ENCODE assay signal across 17 mouse cellular contexts in genomic region chr10:130293741-130294408, GRCm38 (mm10). TPM values are rescaled to one million over a fixed set of nuclear protein-coding genes. Genes with fewer than 3 reads are reported as not detected.
DNase-seq lines count a peak whose midpoint lies in the region; ATAC-seq lines count a peak whose summit lies in the region.
"Had no signal": no experiment of that assay in that cellular context is flagged by ENCODE, and none has a peak within 500 bp of the region (broad histone marks: within the 10 kb centered on the region; RNA-seq: fewer than 3 reads in every experiment).

No protein-coding gene starts in this region.

- H3K4me3 ChIP-seq in neural tube, embryonic 12.5 days = no peak overlapping the region
- no peak overlapping the region for H3K4me3 ChIP-seq in embryonic facial prominence, embryonic 14.5 days (ENCODE audit: low read depth, low read length)
- H3K4me3 ChIP-seq in hindbrain, embryonic 14.5 days (replicated peaks; ENCODE audit: low read length) = no peak overlapping the region
- no peak overlapping the region for H3K4me3 ChIP-seq in neural tube, embryonic 14.5 days (ENCODE audit: low read depth, low read length)

- H3K27me3 ChIP-seq in neural tube, embryonic 12.5 days (replicated peaks) = no peaks in the 10 kb centered on the region
- no peaks in the 10 kb centered on the region for H3K27me3 ChIP-seq in embryonic facial prominence, embryonic 14.5 days (replicated peaks; ENCODE audit: control insufficient read depth, insufficient read depth, low read length)
- H3K27me3 ChIP-seq in hindbrain, embryonic 14.5 days (ENCODE audit: control insufficient read depth, insufficient read depth, low read length) = no peaks in the 10 kb centered on the region
- H3K27me3 ChIP-seq in neural tube, embryonic 14.5 days (ENCODE audit: control insufficient read depth, insufficient read depth, low read length) = no peaks in the 10 kb centered on the region

- WGBS in neural tube, embryonic 12.5 days = 8% methylated on average over 3 of the region's 3 CpGs
- WGBS in embryonic facial prominence, embryonic 14.5 days = 27% methylated on average over 3 of the region's 3 CpGs
- 8% methylated on average over 3 of the region's 3 CpGs for WGBS in hindbrain, embryonic 14.5 days
- WGBS in neural tube, embryonic 14.5 days = 11% methylated on average over 3 of the region's 3 CpGs

- no peaks in the 10 kb centered on the region for H3K9me3 ChIP-seq in neural tube, embryonic 12.5 days
- H3K9me3 ChIP-seq in embryonic facial prominence, embryonic 14.5 days (ENCODE audit: control insufficient read depth, low read length) = no peaks in the 10 kb centered on the region
- no peaks in the 10 kb centered on the region for H3K9me3 ChIP-seq in hindbrain, embryonic 14.5 days (ENCODE audit: control insufficient read depth, low read length)
- no peaks in the 10 kb centered on the region for H3K9me3 ChIP-seq in neural tube, embryonic 14.5 days (ENCODE audit: control insufficient read depth, low read length)

- peak; percentile 77 for ATAC-seq in neural tube, embryonic 12.5 days (ENCODE audit: low FRiP score, low read depth)
- ATAC-seq in embryonic facial prominence, embryonic 14.5 days (ENCODE audit: low read depth) = no peak
- peak; percentile 69; the same call in 1 of the 2 replicates for ATAC-seq in hindbrain, embryonic 14.5 days (ENCODE audit: low FRiP score)
- ATAC-seq in neural tube, embryonic 14.5 days (ENCODE audit: low read depth) = 0 out of 2 replicates have a peak, but pooled peaks have one; percentile 76
- no peak for ATAC-seq in megakaryocyte, adult 5-6 weeks (ENCODE audit: poor library complexity, severe bottlenecking)

- H3K4me1 ChIP-seq in neural tube, embryonic 12.5 days = peaks cover 8% of the 10 kb centered on the region; the same call in 1 of the 2 replicates
- H3K4me1 ChIP-seq in embryonic facial prominence, embryonic 14.5 days (ENCODE audit: control insufficient read depth, insufficient read depth, low read length) = no peaks in the 10 kb centered on the region
- no peaks in the 10 kb centered on the region for H3K4me1 ChIP-seq in hindbrain, embryonic 14.5 days (replicated peaks; ENCODE audit: control insufficient read depth, insufficient read depth, low read length)
- H3K4me1 ChIP-seq in neural tube, embryonic 14.5 days (ENCODE audit: control insufficient read depth, insufficient read depth, low read length) = no peaks in the 10 kb centered on the region

- H3K36me3 ChIP-seq in neural tube, embryonic 12.5 days = no peaks in the 10 kb centered on the region
- no peaks in the 10 kb centered on the region for H3K36me3 ChIP-seq in embryonic facial prominence, embryonic 14.5 days (ENCODE audit: control insufficient read depth, insufficient read depth, low read length)
- H3K36me3 ChIP-seq in hindbrain, embryonic 14.5 days (replicated peaks; ENCODE audit: control insufficient read depth, insufficient read depth) = no peaks in the 10 kb centered on the region
- H3K36me3 ChIP-seq in neural tube, embryonic 14.5 days (ENCODE audit: control insufficient read depth, insufficient read depth, low read length) = no peaks in the 10 kb centered on the region

- H3K4me2 ChIP-seq in neural tube, embryonic 12.5 days (replicated peaks) = no peak overlapping the region; the same call in 1 of the 2 replicates
- H3K4me2 ChIP-seq in embryonic facial prominence, embryonic 14.5 days (ENCODE audit: low read depth, low read length) = no peak overlapping the region
- no peak overlapping the region for H3K4me2 ChIP-seq in hindbrain, embryonic 14.5 days (replicated peaks)
- H3K4me2 ChIP-seq in neural tube, embryonic 14.5 days (ENCODE audit: low read depth, low read length) = no peak overlapping the region
- H3K4me2 ChIP-seq: lung, embryonic 14.5 days had no signal

- H3K9ac ChIP-seq in neural tube, embryonic 12.5 days = no peak overlapping the region
- H3K9ac ChIP-seq in embryonic facial prominence, embryonic 14.5 days (ENCODE audit: low read depth, low read length) = no peak overlapping the region
- H3K9ac ChIP-seq in hindbrain, embryonic 14.5 days = no peak overlapping the region
- H3K9ac ChIP-seq in neural tube, embryonic 14.5 days (replicated peaks; ENCODE audit: low read depth, low read length) = no peak overlapping the region
- H3K9ac ChIP-seq: lung, embryonic 14.5 days had no signal

- DNase-seq in neural tube, embryonic 10.5 days (ENCODE audit: extremely low spot score, low spot score) = no peak
- DNase-seq in embryonic facial prominence, embryonic 14.5 days (ENCODE audit: low spot score) = peak; percentile 1
- no peak for DNase-seq in hindbrain, embryonic 14.5 days (ENCODE audit: low spot score)
- DNase-seq in lung, postnatal 10 days = no peak
- no peak for DNase-seq in frontal cortex, postnatal 14 days (ENCODE audit: low spot score in 2 of 2)
- DNase-seq: adrenal gland, postnatal 25 days; kidney, adult 18-20 months; liver; lung, embryonic 14.5 days; right cerebral cortex, postnatal 4 days had no signal

- no peak overlapping the region for H3K27ac ChIP-seq in neural tube, embryonic 12.5 days
- no peak overlapping the region for H3K27ac ChIP-seq in embryonic facial prominence, embryonic 14.5 days (replicated peaks; ENCODE audit: low read depth, low read length)
- H3K27ac ChIP-seq in hindbrain, embryonic 14.5 days = no peak overlapping the region
- no peak overlapping the region for H3K27ac ChIP-seq in neural tube, embryonic 14.5 days (ENCODE audit: low read depth, low read length)

RNA-seq across cellular contexts. Expression of gene Neurod4, which starts 13.8 kb away (rescaled TPM):
- 24.2 and 27.6 TPM in 2 replicates for polyA plus RNA-seq in neural tube, embryonic 12.5 days (2016; fragmentation: Nextera tagmentation; extraction: Ambion mirVana)
- polyA plus RNA-seq in embryonic facial prominence, embryonic 14.5 days (2014; fragmentation: Nextera tagmentation; extraction: Ambion mirVana) = 0.09 and 0.22 TPM in 2 replicates
- 1.2 and 2.1 TPM in 2 replicates for polyA plus RNA-seq in hindbrain, embryonic 14.5 days (2014; fragmentation: Nextera tagmentation; extraction: Ambion mirVana)
- polyA plus RNA-seq in neural tube, embryonic 14.5 days (2014; fragmentation: Nextera tagmentation; extraction: Ambion mirVana) = 1.6 and 2.3 TPM in 2 replicates
- not detected in 2 replicates for total RNA-seq in megakaryocyte, adult 5-6 weeks (2015)
- not detected in 2 replicates for total RNA-seq in megakaryocyte, adult 5-6 weeks (2017)
- total RNA-seq: heart, adult 8-10 months; heart, postnatal 25 days had no signal
- polyA plus RNA-seq: large intestine, adult 2 months; lung, embryonic 14.5 days; stomach, embryonic 16.5 days had no signal

RNA-seq across cellular contexts. Expression of gene Tespa1, which starts 28.8 kb away (rescaled TPM):
- polyA plus RNA-seq in neural tube, embryonic 12.5 days (2016; fragmentation: Nextera tagmentation; extraction: Ambion mirVana) = 0.27 and 0.44 TPM in 2 replicates
- 1.7 and 2.2 TPM in 2 replicates for polyA plus RNA-seq in embryonic facial prominence, embryonic 14.5 days (2014; fragmentation: Nextera tagmentation; extraction: Ambion mirVana)
- not detected in 2 replicates for polyA plus RNA-seq in hindbrain, embryonic 14.5 days (2014; fragmentation: Nextera tagmentation; extraction: Ambion mirVana)
- not detected in 2 replicates for polyA plus RNA-seq in neural tube, embryonic 14.5 days (2014; fragmentation: Nextera tagmentation; extraction: Ambion mirVana)
- total RNA-seq in megakaryocyte, adult 5-6 weeks (2015) = 8.2 and 18.6 TPM in 2 replicates
- total RNA-seq in megakaryocyte, adult 5-6 weeks (2017) = 15.5 and 32.0 TPM in 2 replicates

Comparison
In these comparisons a context has a peak if more than half of its experiments do, and no peak if none do; other contexts are left out.
1. ATAC-seq: peak in neural tube, embryonic 12.5 days (single experiment), hindbrain, embryonic 14.5 days (single experiment) and neural tube, embryonic 14.5 days (single experiment); none in embryonic facial prominence, embryonic 14.5 days (single experiment) and megakaryocyte, adult 5-6 weeks (single experiment).